Mouse (Mus musculus) T-helper 1 cell (primary cell): ENCODE data around the gene Gm5580.
"Not testable (repeated sequence)": the region's sequence is repeated elsewhere in the genome, so short reads cannot be mapped to it uniquely, and the experiment has no call there.

ENCODE experiments used
- in situ Hi-C: fragments of 300-600 bp; cut with MboI, MseI; formaldehyde crosslinking; loops from one replicate; pipeline ENCODE4 v1.15.1; 2025; ENCODE audit warnings: high pct_unique_total_duplicates

Gene Gm5580

GRCm38 (mm10) chr6:116550841-116551240, at the start of gene Gm5580:
Gene Gm5580, plus strand, starts transcription at chr6:116551141.
- in situ Hi-C loops = loop anchor here (25.0 kb wide), 1 partner anchor 514 kb away; no protein-coding TSS in a partner anchor

GRCm38 (mm10) chr6:116506302-116507003, 44.5 kb upstream of the Gm5580 start, which contains the start of gene Olfr212:
Gene Olfr212, plus strand, starts transcription at chr6:116506516.
- in situ Hi-C loops = not testable (repeated sequence)

- in situ Hi-C loops = no loop called here
These were observed 36.1 kb upstream of the Gm5580 start for GRCm38 (mm10) chr6:116514832-116515231.

- in situ Hi-C loops = no loop called here
These were observed 12.8 kb upstream of the Gm5580 start, which contains the start of gene Olfr213 for GRCm38 (mm10) chr6:116538156-116538555. Gene Olfr213, plus strand, starts transcription at chr6:116538456.

GRCm38 (mm10) chr6:116542500-116542899, 8.4 kb upstream of the Gm5580 start:
- in situ Hi-C loops = no loop called here

- in situ Hi-C loops = loop anchor here (25.0 kb wide), 1 partner anchor 517 kb away; no protein-coding TSS in a partner anchor
These were observed 3.0 kb downstream of the Gm5580 start, which contains the start of gene Olfr214 for GRCm38 (mm10) chr6:116553935-116554334. Gene Olfr214, plus strand, starts transcription at chr6:116554235.

GRCm38 (mm10) chr6:116554952-116555351, 4.0 kb downstream of the Gm5580 start:
- in situ Hi-C loops = loop anchor here (25.0 kb wide), 1 partner anchor 518 kb away; no protein-coding TSS in a partner anchor

GRCm38 (mm10) chr6:116569834-116570233, 18.9 kb downstream of the Gm5580 start:
- in situ Hi-C loops = loop anchor here (5.0 to 25.0 kb wide), 2 partner anchors 288 to 533 kb away; no protein-coding TSS in a partner anchor

- in situ Hi-C loops = no loop called here
These were observed 33.2 kb downstream of the Gm5580 start, which contains the start of gene Olfr215 for GRCm38 (mm10) chr6:116584095-116584494. Gene Olfr215, minus strand, starts transcription at chr6:116584195.

- in situ Hi-C loops = not testable (repeated sequence)
These were observed 50.0 kb downstream of the Gm5580 start for GRCm38 (mm10) chr6:116600969-116601368.
